Mouse (Mus musculus) midbrain, postnatal 0 days (tissue): ENCODE measurements around the gene Iqce. TPM values are rescaled to one million over a fixed set of nuclear protein-coding genes. Genes with fewer than 3 reads are reported as not detected.

Experiments used
- ATAC-seq: fragments of 200-750 bp; cut with Nextera tagmentation; 2 replicates; pipeline ENCODE4 v1.8.0; 2017; ENCODE audit warnings: moderate number of reproducible peaks, mild to moderate bottlenecking, moderate TSS enrichment, moderate library complexity; ENCODE audit not compliant: low FRiP score
- DNase-seq: peaks from one replicate; pipeline ENCODE4 v3.0.0-alpha.2; 2015; ENCODE audit warnings: low spot score
- H3K27ac ChIP-seq: fragments of 300-500 bp; sonication (generic); 2 replicates; pipeline ENCODE4 v1.5.1; 2014; ENCODE audit warnings: low read depth, mild to moderate bottlenecking, low read length, mixed read lengths
- H3K27me3 ChIP-seq: fragments of 300-500 bp; sonication (generic); 2 replicates; pipeline ENCODE4 v1.6.1; 2014; ENCODE audit warnings: low read length, control low read depth, mixed read lengths; ENCODE audit not compliant: insufficient read depth
- H3K36me3 ChIP-seq: fragments of 300-500 bp; sonication (generic); 2 replicates; pipeline ENCODE4 v1.6.1; 2014; ENCODE audit warnings: low read length, control low read depth, mixed read lengths; ENCODE audit not compliant: insufficient read depth
- H3K4me1 ChIP-seq: fragments of 300-500 bp; sonication (generic); 2 replicates; pipeline ENCODE4 v1.6.1; 2014; ENCODE audit warnings: mild to moderate bottlenecking, control low read depth, antibody characterized with exemption, low read length, mixed read lengths; ENCODE audit not compliant: insufficient read depth
- H3K4me2 ChIP-seq: fragments of 300-500 bp; sonication (generic); 2 replicates; pipeline ENCODE4 v1.6.1; 2014; ENCODE audit warnings: low read depth, mild to moderate bottlenecking, low read length, mixed read lengths; ENCODE audit not compliant: poor library complexity, severe bottlenecking
- H3K4me3 ChIP-seq: fragments of 300-500 bp; sonication (generic); 2 replicates; pipeline ENCODE4 v1.5.1; 2014; ENCODE audit warnings: low read depth, mild to moderate bottlenecking, low read length, moderate library complexity
- H3K9ac ChIP-seq: fragments of 300-500 bp; sonication (generic); replicated peaks from 2 replicates; pipeline ENCODE4 v1.6.1; 2014; ENCODE audit warnings: mild to moderate bottlenecking, low read length, moderate library complexity, mixed read lengths; ENCODE audit not compliant: poor library complexity, severe bottlenecking
- H3K9me3 ChIP-seq: fragments of 300-500 bp; sonication (generic); 2 replicates; pipeline ENCODE4 v1.6.1; 2016; ENCODE audit warnings: low read length, control low read depth
- CTCF ChIP-seq: IDR thresholded peaks from 2 replicates; pipeline ENCODE4 v1.5.1; 2016; ENCODE audit warnings: antibody characterized with exemption, mild to moderate bottlenecking
- WGBS: fragments of 180-500 bp; shearing (Covaris S2); extraction: QIAGEN DNeasy Blood & Tissue Kit; methylation state at CpG from one replicate; pipeline ENCODE4 v1.1.7; 2014; 5-methylcytosine and 5-hydroxymethylcytosine counted together
- polyA plus RNA-seq: library from polyadenylated mRNA; unstranded; fragments of >200 nt; fragmentation: Nextera tagmentation; extraction: Ambion mirVana; gene quantifications from 2 replicates; pipeline ENCODE4 v1.2.1, GENCODE M21; 2015
- total RNA-seq: library from RNA; depleted of rRNA; stranded (reverse); fragments of >200 nt; gene quantifications from 2 replicates; pipeline ENCODE4 v1.2.3, GENCODE M21; 2014

Iqce gene
- total and polyA plus RNA-seq, 2 experiments from 2014 or later, result 37.2 to 38.6 TPM

GRCm38 (mm10) chr5:140661875-140662643 lies 40.1 kb downstream of the Iqce start:
- no peaks in the 10 kb centered on the region for H3K9me3 ChIP-seq
- H3K27ac ChIP-seq, result 0 out of 2 replicates have a peak overlapping the region, but pooled peaks have one; percentile 6
- DNase-seq, result no peak
- H3K4me3 ChIP-seq, result no peak overlapping the region
- peaks cover 19% of the 10 kb centered on the region for H3K36me3 ChIP-seq
- no peak overlapping the region for H3K4me2 ChIP-seq
- peaks cover 13% of the 10 kb centered on the region; the same call in 1 of the 2 replicates for H3K4me1 ChIP-seq
- no peaks in the 10 kb centered on the region for H3K27me3 ChIP-seq
- WGBS, result 58% methylated on average over 12 of the region's 12 CpGs
- TF ChIP-seq CTCF, result no peak
- H3K9ac ChIP-seq, result 0 out of 2 replicates have a peak overlapping the region, but pooled peaks have one; percentile 19
- no peak for ATAC-seq

DNA sequence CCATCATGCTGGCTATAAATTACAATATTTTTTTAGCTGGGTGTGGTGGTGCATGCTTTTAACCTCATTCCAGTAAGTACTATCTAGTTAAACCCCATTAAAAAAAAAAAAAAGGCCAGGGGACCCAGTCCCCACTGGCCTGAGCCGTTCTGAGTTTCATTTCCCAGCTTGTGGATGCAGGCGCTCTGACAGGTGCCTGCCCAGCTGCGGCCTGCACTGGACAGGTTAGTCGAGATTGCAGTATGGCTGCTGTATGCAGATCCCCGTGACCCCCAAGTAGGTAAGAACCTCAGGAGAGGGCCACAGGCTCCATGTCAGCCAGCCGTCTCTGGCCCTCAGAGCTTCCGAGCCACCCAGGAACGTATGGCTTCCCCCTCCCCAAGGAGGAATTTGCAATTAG lies 40.8 kb downstream of the Iqce start:
- TF ChIP-seq CTCF, result no peak
- ATAC-seq, result no peak
- Histone ChIP-seq H3K9me3 (no peaks in the 10 kb centered on the region), H3K9ac (no peak overlapping the region), H3K4me2 (no peak overlapping the region), H3K27me3 (no peaks in the 10 kb centered on the region), H3K4me3 (no peak overlapping the region), H3K36me3 (peaks cover 19% of the 10 kb centered on the region), H3K4me1 (peaks cover 13% of the 10 kb centered on the region; the same call in 1 of the 2 replicates), H3K27ac (0 out of 2 replicates have a peak overlapping the region, but pooled peaks have one; percentile 6)
- 80% methylated on average over 8 of the region's 8 CpGs for WGBS
- DNase-seq, result no peak

DNA sequence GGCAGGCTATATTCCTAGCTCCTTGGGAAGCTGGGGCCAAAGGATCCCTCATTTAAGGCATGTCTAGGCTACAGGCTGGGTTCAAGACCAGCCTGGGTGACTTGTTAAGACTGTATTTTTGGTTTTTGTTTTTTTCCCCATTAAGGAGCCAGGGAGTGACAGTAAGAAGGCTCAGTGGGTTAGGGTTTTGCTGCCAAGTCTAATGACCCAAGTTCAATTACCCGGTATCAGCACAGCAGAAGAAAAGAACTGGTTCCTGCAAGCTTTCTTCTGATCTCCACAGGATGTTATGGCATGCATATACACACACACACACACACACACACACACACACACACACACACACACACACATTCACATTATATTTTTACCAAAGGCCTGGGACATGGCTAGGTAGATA lies 41.8 kb downstream of the Iqce start:
- 59% methylated on average over 1 of the region's 1 CpGs for WGBS
- H3K4me2 ChIP-seq, result no peak overlapping the region
- H3K27ac ChIP-seq, result peak overlapping the region; percentile 65
- no peak for DNase-seq
- H3K9ac ChIP-seq, result no peak overlapping the region
- H3K27me3 ChIP-seq, result no peaks in the 10 kb centered on the region
- H3K4me3 ChIP-seq, result no peak overlapping the region
- peaks cover 13% of the 10 kb centered on the region; the same call in 1 of the 2 replicates for H3K4me1 ChIP-seq
- ATAC-seq, result no peak
- no peaks in the 10 kb centered on the region for H3K9me3 ChIP-seq
- peaks cover 11% of the 10 kb centered on the region for H3K36me3 ChIP-seq
- no peak for TF ChIP-seq CTCF

DNA sequence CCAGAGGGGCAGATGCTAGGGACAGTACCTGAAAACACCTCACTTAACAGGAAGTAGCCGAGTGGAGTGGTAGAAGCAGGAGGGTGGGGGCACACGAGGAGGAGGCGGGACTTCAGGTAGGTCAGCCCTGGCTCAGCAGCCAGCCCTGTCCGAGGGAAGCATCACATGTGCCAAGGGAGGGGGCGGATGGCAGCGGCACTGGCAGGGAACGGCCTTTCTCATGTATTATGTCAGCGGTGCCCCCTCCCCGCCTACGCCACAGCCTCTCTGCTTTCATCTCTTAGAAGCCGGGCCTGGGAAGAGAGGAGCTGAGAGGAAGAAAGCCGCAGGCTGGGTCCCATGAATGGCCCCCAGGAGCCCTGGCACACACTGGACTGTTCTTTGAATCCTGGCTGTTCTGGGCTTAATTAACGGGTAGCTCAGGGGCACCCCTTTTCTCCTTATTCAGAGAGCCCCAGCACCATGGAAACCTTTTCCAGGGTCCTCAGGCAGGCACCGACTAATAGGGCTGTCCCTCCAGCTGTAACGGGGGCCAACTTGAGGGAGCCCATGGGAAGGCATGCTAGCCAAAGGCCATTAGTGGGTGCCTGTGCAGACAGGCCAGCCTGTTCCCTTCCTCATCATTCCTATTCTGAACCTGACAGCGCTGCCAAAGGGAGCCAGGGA lies 42.4 kb downstream of the Iqce start:
- Histone ChIP-seq H3K36me3 (peaks cover 4% of the 10 kb centered on the region), H3K9ac (no peak overlapping the region), H3K9me3 (no peaks in the 10 kb centered on the region), H3K4me1 (peaks cover 13% of the 10 kb centered on the region; the same call in 1 of the 2 replicates), H3K4me2 (no peak overlapping the region), H3K27me3 (no peaks in the 10 kb centered on the region), H3K4me3 (no peak overlapping the region), H3K27ac (peak overlapping the region; percentile 65)
- no peak for TF ChIP-seq CTCF
- ATAC-seq (peak; percentile 87), DNase-seq (peak; percentile 92)
- 23% methylated on average over 16 of the region's 16 CpGs for WGBS

- no peak for DNase-seq
- Histone ChIP-seq H3K27me3 (no peaks in the 10 kb centered on the region), H3K9ac (no peak overlapping the region), H3K9me3 (no peaks in the 10 kb centered on the region), H3K4me3 (no peak overlapping the region), H3K36me3 (no peaks in the 10 kb centered on the region), H3K4me1 (peaks cover 10% of the 10 kb centered on the region; the same call in 1 of the 2 replicates), H3K27ac (no peak overlapping the region), H3K4me2 (no peak overlapping the region)
- no peak for ATAC-seq
- TF ChIP-seq CTCF, result no peak
- 88% methylated on average over 15 of the region's 15 CpGs for WGBS
Observed at GRCm38 (mm10) chr5:140654096-140654845, 47.9 kb downstream of the Iqce start.
